Mouse (Mus musculus) forebrain, embryonic 10.5 days (tissue): ENCODE results near the gene Barx2. TPM values are rescaled to one million over a fixed set of nuclear protein-coding genes. Genes with fewer than 3 reads are reported as not detected.

ENCODE experiments used
- DNase-seq: peaks from one replicate; pipeline ENCODE4 v3.0.0-alpha.2; 2017; ENCODE audit warnings: low spot score; ENCODE audit errors: extremely low spot score
- H3K27ac ChIP-seq: fragments of 300-500 bp; sonication (generic); 2 replicates; pipeline ENCODE4 v1.5.1; 2016; ENCODE audit warnings: mild to moderate bottlenecking
- H3K27me3 ChIP-seq: fragments of 300-500 bp; sonication (generic); 2 replicates; pipeline ENCODE4 v1.6.1; 2016; ENCODE audit warnings: mild to moderate bottlenecking; ENCODE audit not compliant: poor library complexity, severe bottlenecking
- H3K36me3 ChIP-seq: fragments of 300-500 bp; sonication (generic); replicated peaks from 2 replicates; pipeline ENCODE4 v1.6.1; 2016; ENCODE audit warnings: mild to moderate bottlenecking, moderate library complexity
- H3K4me1 ChIP-seq: fragments of 300-500 bp; sonication (generic); 2 replicates; pipeline ENCODE4 v1.6.1; 2016
- H3K4me3 ChIP-seq: fragments of 300-500 bp; sonication (generic); 2 replicates; pipeline ENCODE4 v1.5.1; 2016; ENCODE audit warnings: mild to moderate bottlenecking, moderate library complexity
- H3K9me3 ChIP-seq: fragments of 300-500 bp; sonication (generic); 2 replicates; pipeline ENCODE4 v1.6.1; 2016; ENCODE audit warnings: mild to moderate bottlenecking, moderate library complexity
- WGBS: fragments of 180-500 bp; shearing (Covaris S2); methylation state at CpG from one replicate; pipeline ENCODE4 v1.1.7; 2016; 5-methylcytosine and 5-hydroxymethylcytosine counted together
- polyA plus RNA-seq: library from polyadenylated mRNA; unstranded; fragments of >200 nt; fragmentation: Nextera tagmentation; extraction: Ambion mirVana; gene quantifications from 2 replicates; pipeline ENCODE4 v1.2.1, GENCODE M21; 2016

The Barx2 gene
- polyA plus RNA-seq, 1 experiment from 2014 or later, result not detected

DNA sequence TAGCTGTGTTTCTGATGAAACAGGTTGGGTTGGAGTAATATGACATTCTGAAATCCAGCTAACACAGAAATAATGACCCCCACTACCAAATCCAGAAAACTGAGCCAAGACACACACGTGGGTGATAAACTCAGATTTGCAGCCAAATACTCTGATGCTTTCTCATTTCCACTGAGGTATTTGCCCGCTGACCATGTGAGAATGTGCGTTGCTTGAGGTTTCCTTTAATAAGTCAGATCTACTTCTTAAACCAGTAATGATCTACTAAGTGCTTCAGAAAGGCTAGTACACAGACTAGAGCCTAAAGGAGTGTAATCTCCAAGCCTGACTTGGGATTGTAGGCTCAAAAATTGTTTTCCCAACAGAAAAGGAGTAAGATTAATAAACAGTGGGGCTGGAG lies 39.0 kb downstream of the Barx2 start:
- no peaks in the 10 kb centered on the region for H3K27me3 ChIP-seq
- H3K36me3 ChIP-seq, result no peaks in the 10 kb centered on the region
- peaks cover 12% of the 10 kb centered on the region for H3K4me1 ChIP-seq
- H3K9me3 ChIP-seq, result no peaks in the 10 kb centered on the region
- H3K27ac ChIP-seq, result no peak overlapping the region
- WGBS, result 88% methylated on average over 3 of the region's 3 CpGs
- H3K4me3 ChIP-seq, result no peak overlapping the region
- DNase-seq, result no peak

DNA sequence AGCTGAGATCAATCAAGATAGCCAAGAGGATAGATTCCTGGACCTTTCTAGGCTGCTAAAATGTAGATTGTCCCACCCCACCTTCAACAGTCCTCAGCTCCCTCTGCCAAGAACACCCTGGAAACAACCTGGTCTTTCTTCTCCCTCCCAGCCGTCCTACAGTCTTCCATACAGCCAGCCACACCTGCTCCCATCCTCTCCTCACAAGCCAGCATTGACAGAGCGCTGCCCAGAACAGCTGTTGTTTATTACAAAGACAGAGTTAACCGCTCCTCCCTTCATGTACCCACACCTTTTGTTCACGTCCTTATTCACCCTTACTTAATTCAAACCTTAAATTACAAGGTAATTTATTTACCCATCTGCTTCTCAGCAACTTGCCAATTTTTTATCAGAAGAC lies 41.9 kb downstream of the Barx2 start:
- DNase-seq, result no peak
- 62% methylated on average over 4 of the region's 4 CpGs for WGBS
- H3K27ac ChIP-seq, result no peak overlapping the region
- no peak overlapping the region for H3K4me3 ChIP-seq
- H3K4me1 ChIP-seq, result peaks cover 7% of the 10 kb centered on the region
- H3K36me3 ChIP-seq, result no peaks in the 10 kb centered on the region
- H3K27me3 ChIP-seq, result no peaks in the 10 kb centered on the region
- H3K9me3 ChIP-seq, result no peaks in the 10 kb centered on the region

DNA sequence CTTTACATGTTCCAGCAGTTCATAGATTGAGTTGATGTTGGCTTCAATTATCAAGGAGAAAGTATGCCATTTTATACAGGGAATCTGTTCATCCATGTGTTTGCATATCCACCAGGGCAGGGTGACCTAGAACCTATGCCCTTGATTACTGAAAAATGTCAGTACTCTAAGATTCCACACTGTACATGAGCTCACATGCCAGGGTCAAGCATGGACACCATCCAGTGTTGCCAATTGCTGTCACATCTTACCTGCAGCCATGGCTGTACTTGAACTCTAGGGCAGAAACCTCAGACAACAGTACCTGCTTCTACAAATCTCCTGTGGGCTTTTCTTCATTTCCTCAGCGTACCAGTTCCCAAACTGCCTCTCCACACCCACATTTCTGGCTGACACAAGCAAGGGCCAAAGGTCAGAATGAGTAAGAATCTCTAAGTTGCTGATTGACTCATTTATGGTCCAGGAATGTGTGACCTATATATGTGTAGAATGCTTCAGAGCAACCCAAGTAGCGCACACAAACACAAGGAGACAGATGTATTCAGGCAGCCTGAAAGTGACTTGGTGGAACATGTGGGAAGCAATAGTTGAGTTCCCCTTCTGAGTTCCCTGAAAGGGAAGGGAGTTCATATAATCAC lies 44.3 kb downstream of the Barx2 start:
- H3K4me3 ChIP-seq, result no peak overlapping the region
- peaks cover 7% of the 10 kb centered on the region for H3K4me1 ChIP-seq
- no peak for DNase-seq
- no peaks in the 10 kb centered on the region for H3K9me3 ChIP-seq
- WGBS, result 92% methylated on average over 2 of the region's 2 CpGs
- H3K27ac ChIP-seq, result no peak overlapping the region
- H3K27me3 ChIP-seq, result no peaks in the 10 kb centered on the region
- no peaks in the 10 kb centered on the region for H3K36me3 ChIP-seq

DNA sequence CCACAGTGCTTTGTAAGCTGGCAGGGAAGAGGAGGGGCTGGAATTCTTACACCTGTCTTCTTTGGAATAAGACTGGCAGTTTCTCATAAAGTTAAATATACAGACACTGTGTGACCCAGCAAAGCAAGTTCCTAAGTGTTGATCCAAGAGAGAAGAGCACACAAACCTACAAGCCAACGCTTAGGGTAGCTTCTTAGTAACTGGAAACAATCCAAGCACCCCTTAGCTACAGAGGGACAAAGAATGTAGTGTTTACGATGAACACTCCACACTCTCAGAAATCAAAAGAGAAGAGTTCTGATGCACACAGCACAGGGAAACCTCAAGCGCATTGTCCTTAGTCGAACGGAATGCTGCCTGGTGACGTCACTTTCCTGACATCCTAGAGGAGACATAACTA lies 49.4 kb downstream of the Barx2 start:
- H3K36me3 ChIP-seq, result no peaks in the 10 kb centered on the region
- no peak overlapping the region for H3K4me3 ChIP-seq
- H3K27me3 ChIP-seq, result peaks cover 16% of the 10 kb centered on the region
- DNase-seq, result no peak
- H3K9me3 ChIP-seq, result no peaks in the 10 kb centered on the region
- H3K4me1 ChIP-seq, result peaks cover 2% of the 10 kb centered on the region
- 82% methylated on average over 6 of the region's 6 CpGs for WGBS
- H3K27ac ChIP-seq, result no peak overlapping the region

DNA sequence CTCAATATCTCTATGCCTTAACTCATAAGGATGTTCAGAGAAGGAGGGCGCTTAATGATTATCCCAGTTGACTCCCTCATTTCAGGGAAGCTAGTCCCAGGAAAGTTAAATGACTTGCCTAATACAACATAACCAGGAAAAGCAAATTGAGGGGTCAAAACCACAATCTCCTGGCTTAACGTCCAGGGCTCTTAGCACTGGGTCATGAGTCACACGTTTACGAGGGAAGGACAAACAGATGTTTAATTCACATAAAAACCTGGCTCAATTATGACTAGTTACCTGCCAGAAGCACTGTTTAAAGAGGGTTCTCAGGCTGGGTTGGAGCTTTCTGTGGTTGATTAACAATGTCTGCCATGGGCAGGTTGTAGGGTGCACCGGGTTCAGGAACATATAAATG lies 53.8 kb downstream of the Barx2 start:
- Histone ChIP-seq H3K27me3 (peaks cover 39% of the 10 kb centered on the region), H3K9me3 (no peaks in the 10 kb centered on the region)
- 89% methylated on average over 5 of the region's 5 CpGs for WGBS

DNA sequence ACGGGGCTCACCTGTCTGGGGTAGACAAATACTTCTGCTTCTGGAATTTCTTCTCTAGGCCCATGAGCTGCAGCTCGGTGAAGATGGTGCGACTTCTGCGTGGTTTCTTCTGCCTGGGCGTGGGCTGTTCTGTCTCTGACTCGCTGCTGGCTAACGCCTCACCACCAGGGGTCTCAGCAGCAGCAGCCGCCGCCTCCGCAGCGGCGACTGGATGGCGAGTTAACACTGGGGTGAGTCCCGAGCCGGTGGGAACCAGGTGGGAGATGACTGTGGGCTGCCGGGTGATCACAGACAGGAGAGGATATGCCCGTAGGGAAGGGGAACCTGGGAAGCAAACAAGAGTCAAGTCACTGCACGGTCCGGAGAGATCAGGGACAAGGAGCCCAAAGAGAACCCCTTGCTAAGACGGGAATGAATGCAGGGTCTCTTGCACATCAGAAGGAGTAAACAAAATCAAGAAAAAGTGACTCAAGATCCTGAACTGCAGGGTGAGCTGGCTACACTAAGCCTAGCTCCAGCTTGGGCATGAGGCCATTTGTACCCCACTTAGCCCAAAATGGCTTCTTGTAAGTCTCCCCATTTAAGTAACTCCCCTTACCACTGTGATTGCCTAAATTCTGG lies 54.4 kb downstream of the Barx2 start:
- Histone ChIP-seq H3K9me3 (no peaks in the 10 kb centered on the region), H3K4me1 (peaks cover 14% of the 10 kb centered on the region), H3K27ac (no peak overlapping the region), H3K36me3 (no peaks in the 10 kb centered on the region), H3K4me3 (peak overlapping the region; percentile 36), H3K27me3 (peaks cover 39% of the 10 kb centered on the region)
- WGBS, result 8% methylated on average over 20 of the region's 20 CpGs
- DNase-seq, result peak; percentile 59

More for the DNA sequence above, 53.8 kb downstream of the Barx2 start:
- Histone ChIP-seq H3K36me3 (no peaks in the 10 kb centered on the region), H3K4me3 (no peak overlapping the region), H3K27ac (no peak overlapping the region), H3K4me1 (peaks cover 14% of the 10 kb centered on the region)
- DNase-seq, result no peak

DNA sequence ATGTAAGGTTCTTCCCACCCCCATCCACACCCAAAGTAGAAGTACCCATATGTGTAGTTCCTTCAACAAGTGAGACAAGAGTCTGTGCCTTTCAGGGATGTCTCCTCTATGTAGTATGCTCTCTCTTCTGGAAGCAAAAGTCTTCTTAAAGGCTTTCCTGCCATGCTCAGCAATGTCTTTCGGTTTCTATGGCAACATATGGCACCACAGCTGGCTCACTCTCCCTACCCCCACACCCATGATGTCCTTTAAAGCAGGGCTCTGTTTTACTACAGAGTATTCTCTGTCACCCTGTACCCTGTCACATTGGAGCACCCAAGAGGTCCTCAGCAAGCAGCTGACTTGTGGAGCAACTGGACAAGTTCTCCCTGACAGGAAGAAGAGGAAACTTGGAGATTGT lies 55.8 kb downstream of the Barx2 start:
- Histone ChIP-seq H3K27me3 (peaks cover 39% of the 10 kb centered on the region), H3K4me1 (peaks cover 14% of the 10 kb centered on the region), H3K36me3 (no peaks in the 10 kb centered on the region), H3K27ac (no peak overlapping the region), H3K9me3 (no peaks in the 10 kb centered on the region), H3K4me3 (no peak overlapping the region)
- 83% methylated on average over 1 of the region's 1 CpGs for WGBS
- DNase-seq, result no peak

DNA sequence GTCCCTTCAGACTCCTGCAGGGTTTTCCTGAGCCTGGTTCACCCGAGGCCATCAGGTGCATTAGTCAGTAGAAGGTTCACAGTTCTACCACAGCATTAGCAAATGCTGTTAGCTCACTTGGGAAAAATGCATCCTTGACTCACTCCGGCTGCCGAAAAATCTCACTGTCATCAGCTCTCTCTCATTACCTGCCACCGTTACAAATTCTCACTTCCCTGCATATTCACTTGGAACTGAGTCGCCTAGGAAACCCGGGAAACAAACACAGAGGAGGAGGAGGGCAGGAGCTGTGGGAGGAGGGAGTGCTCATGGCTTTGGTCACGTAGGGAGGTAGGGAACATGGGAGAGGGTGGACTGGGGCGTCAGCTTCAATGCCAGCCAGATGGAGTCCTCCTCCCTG lies 56.8 kb downstream of the Barx2 start:
- Histone ChIP-seq H3K4me1 (peaks cover 14% of the 10 kb centered on the region), H3K27me3 (peaks cover 39% of the 10 kb centered on the region), H3K9me3 (no peaks in the 10 kb centered on the region), H3K27ac (no peak overlapping the region), H3K36me3 (no peaks in the 10 kb centered on the region), H3K4me3 (no peak overlapping the region)
- WGBS, result 59% methylated on average over 8 of the region's 8 CpGs
- DNase-seq, result no peak

DNA sequence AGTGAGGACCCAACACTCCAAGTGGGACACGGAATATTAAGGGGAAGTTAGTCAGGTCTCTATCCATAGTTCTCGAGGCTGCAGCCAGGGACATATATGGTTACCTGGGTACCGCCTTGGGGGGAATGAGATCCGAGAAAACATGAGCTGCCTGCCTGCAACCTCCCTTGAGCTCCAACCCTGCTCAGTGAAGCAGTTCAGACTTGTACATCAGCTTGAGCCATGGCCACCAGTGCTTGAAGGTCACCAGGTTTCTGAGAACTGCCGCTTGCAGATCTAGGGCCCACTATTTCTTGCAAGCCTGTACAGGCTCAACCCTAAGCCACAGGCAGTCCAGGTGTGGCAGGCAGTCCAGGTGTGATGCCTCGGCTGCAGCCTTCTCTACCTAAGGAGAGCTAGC lies 57.6 kb downstream of the Barx2 start:
- H3K4me3 ChIP-seq, result no peak overlapping the region
- WGBS, result 92% methylated on average over 6 of the region's 6 CpGs

DNA sequence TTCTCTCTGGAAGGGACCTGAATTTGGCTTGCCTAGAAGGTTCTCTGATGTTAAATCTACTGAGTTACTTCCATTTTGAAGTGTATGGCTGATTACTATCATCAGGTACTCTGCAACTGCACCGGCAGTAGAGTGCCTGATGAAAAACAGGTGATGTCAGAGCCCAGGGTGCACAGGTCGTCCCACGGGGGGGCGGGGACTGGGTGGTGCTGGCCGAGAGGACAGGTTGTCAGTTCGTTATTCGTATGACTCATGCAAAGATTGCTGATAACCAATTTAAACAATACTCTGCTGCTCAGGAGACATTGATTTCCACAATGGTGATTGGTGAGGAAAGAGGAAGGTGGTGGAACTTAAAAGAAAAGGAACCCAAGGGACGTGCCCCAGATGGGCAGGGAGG lies 61.6 kb downstream of the Barx2 start:
- WGBS, result 86% methylated on average over 8 of the region's 8 CpGs
- no peaks in the 10 kb centered on the region for H3K9me3 ChIP-seq
- no peak overlapping the region for H3K27ac ChIP-seq
- no peak overlapping the region for H3K4me3 ChIP-seq
- H3K4me1 ChIP-seq, result no peaks in the 10 kb centered on the region
- H3K36me3 ChIP-seq, result no peaks in the 10 kb centered on the region
- H3K27me3 ChIP-seq, result peaks cover 2% of the 10 kb centered on the region
- no peak for DNase-seq

More for the DNA sequence above, 57.6 kb downstream of the Barx2 start:
- Histone ChIP-seq H3K27me3 (peaks cover 39% of the 10 kb centered on the region), H3K36me3 (no peaks in the 10 kb centered on the region), H3K27ac (no peak overlapping the region), H3K9me3 (no peaks in the 10 kb centered on the region), H3K4me1 (peaks cover 14% of the 10 kb centered on the region)
- no peak for DNase-seq

DNA sequence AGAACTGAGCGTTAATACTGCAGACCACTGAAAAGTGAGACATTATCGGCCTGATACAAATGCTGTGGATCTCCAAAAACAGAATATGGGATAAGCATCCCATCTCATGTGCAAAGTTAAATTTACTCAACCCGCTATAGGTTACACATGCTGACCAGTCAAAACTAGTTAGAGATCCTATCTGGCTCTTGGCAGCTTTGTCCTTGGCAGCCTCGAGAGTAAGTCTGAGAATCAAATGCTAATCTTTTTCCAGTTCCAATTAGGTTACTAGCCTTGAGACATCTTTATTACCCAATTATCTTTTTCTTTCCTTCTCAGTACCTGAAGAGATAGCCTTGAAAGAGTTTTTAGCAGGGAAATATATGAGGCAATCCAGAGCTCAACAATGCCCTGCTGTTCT lies 62.6 kb downstream of the Barx2 start:
- H3K4me1 ChIP-seq, result no peaks in the 10 kb centered on the region
- no peak overlapping the region for H3K4me3 ChIP-seq
- no peak for DNase-seq
- 93% methylated on average over 4 of the region's 4 CpGs for WGBS
- H3K9me3 ChIP-seq, result no peaks in the 10 kb centered on the region
- no peaks in the 10 kb centered on the region for H3K36me3 ChIP-seq
- H3K27ac ChIP-seq, result no peak overlapping the region
- H3K27me3 ChIP-seq, result no peaks in the 10 kb centered on the region; the same call in 1 of the 2 replicates

DNA sequence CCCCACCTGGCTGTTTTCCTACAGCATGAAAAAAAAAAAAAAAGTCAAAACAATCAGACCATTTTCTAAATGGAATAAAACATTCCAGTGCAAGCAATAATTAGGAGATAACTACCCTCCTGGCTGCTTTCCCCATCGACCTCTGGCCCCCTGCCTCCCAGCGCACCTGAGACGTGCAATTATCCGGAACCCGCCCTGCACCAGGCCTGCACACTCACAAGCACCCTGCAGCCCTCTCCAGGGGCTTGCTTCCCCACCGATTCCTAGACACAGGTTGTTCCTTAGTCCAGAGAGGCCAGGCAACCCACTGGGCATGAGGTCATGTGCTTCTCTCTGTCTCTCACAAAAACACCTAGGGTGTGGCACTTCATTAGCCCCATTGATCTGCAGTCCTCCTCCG lies 63.9 kb downstream of the Barx2 start:
- 84% methylated on average over 7 of the region's 7 CpGs for WGBS
- H3K27me3 ChIP-seq, result no peaks in the 10 kb centered on the region
- H3K9me3 ChIP-seq, result no peaks in the 10 kb centered on the region
- DNase-seq, result no peak
- no peak overlapping the region for H3K4me3 ChIP-seq
- H3K27ac ChIP-seq, result no peak overlapping the region
- no peaks in the 10 kb centered on the region for H3K36me3 ChIP-seq
- H3K4me1 ChIP-seq, result no peaks in the 10 kb centered on the region

DNA sequence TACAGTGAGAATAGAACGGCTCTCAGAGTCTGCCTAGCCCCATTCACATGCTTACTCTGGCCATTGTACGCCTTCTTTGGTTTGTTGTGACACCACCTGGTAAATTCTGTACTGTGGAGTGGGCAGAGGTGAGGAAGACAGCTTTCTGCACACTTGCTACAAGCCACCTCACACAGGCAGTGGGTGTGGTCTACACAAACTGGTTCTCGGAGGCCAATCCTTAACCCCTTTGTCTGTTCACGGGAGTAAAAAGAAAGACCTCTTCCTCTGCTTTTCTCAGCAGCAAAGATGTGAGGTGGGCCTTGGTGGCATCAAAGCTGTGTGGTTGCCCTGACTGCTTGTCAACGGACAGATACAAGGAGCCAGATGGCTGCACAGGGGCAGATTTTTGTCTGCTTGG lies 68.6 kb downstream of the Barx2 start:
- Histone ChIP-seq H3K27ac (no peak overlapping the region), H3K4me1 (peaks cover 17% of the 10 kb centered on the region), H3K4me3 (no peak overlapping the region), H3K9me3 (no peaks in the 10 kb centered on the region), H3K36me3 (no peaks in the 10 kb centered on the region), H3K27me3 (no peaks in the 10 kb centered on the region)
- DNase-seq, result no peak
- WGBS, result 70% methylated on average over 5 of the region's 5 CpGs
